Comparison of ENCODE assay signal across 10 mouse cellular contexts in the genomic region with DNA sequence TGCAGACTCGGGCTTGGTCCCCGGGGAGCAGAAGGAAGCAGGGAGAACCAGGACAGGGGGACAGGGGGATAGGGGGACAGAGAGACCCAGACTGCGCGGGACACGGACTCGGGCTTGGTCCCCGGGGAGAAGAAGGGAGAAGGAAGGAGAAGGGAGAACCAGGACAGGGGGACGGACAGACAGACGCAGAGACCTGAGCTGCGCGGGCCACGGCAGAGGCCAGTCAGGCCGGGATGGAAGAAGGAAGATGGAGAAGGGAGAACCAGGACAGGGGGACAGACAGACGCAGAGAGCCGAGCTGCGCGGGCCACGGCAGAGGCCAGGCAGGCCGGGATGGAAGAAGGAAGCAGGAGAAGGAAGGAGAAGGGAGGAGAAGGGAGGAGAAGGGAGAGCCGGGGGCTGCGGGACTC. TPM values are rescaled to one million over a fixed set of nuclear protein-coding genes. Genes with fewer than 3 reads are reported as not detected.
DNase-seq lines count a peak whose midpoint lies in the region; ATAC-seq and TF ChIP-seq lines count a peak whose summit lies in the region.
"Had no signal": no experiment of that assay in that cellular context is flagged by ENCODE, and none has a peak within 500 bp of the region (broad histone marks: within the 10 kb centered on the region; RNA-seq: fewer than 3 reads in every experiment).

No protein-coding gene starts in this region.

- peaks cover 27% of the 10 kb centered on the region for H3K36me3 ChIP-seq in hindbrain, embryonic 16.5 days (ENCODE audit: control insufficient read depth, insufficient read depth, low read length)
- H3K36me3 ChIP-seq in hindbrain, embryonic 14.5 days (replicated peaks; ENCODE audit: control insufficient read depth, insufficient read depth) = peaks cover 30% of the 10 kb centered on the region
- H3K36me3 ChIP-seq in limb, embryonic 12.5 days = peaks cover 53% of the 10 kb centered on the region

- peaks cover 43% of the 10 kb centered on the region for H3K9me3 ChIP-seq in hindbrain, embryonic 16.5 days (ENCODE audit: control insufficient read depth, low read length)
- H3K9me3 ChIP-seq in hindbrain, embryonic 14.5 days (ENCODE audit: control insufficient read depth, low read length) = peaks cover 47% of the 10 kb centered on the region
- H3K9me3 ChIP-seq in limb, embryonic 12.5 days = peaks cover 53% of the 10 kb centered on the region

- no peaks in the 10 kb centered on the region for H3K4me1 ChIP-seq in hindbrain, embryonic 16.5 days (ENCODE audit: control insufficient read depth, insufficient read depth, low read depth, low read length)
- no peaks in the 10 kb centered on the region for H3K4me1 ChIP-seq in hindbrain, embryonic 14.5 days (replicated peaks; ENCODE audit: control insufficient read depth, insufficient read depth, low read length)
- H3K4me1 ChIP-seq in bone marrow macrophage, adult 2 months (ENCODE audit: control insufficient read depth, insufficient read depth, low read length) = no peaks in the 10 kb centered on the region
- no peaks in the 10 kb centered on the region for H3K4me1 ChIP-seq in limb, embryonic 12.5 days (replicated peaks)

- 85% methylated on average over 2 of the region's 21 CpGs for WGBS in hindbrain, embryonic 16.5 days
- 93% methylated on average over 21 of the region's 21 CpGs for WGBS in hindbrain, embryonic 14.5 days
- 61% methylated on average over 5 of the region's 21 CpGs for WGBS in limb, embryonic 12.5 days

- no peak for DNase-seq in hindbrain, embryonic 14.5 days (ENCODE audit: low spot score)
- DNase-seq in ovary, adult 18-20 months (ENCODE audit: low spot score) = peak; percentile 22
- DNase-seq in ovary, postnatal 14 days (ENCODE audit: low spot score) = no peak
- no peak for DNase-seq in lung, postnatal 25 days (ENCODE audit: low spot score)
- no peak for DNase-seq in B cell, adult 2 months

- TF ChIP-seq CTCF in bone marrow macrophage, adult 2 months (IDR thresholded peaks at IDR 0.05; ENCODE audit: low read depth, low read length) = no peak

- ATAC-seq in hindbrain, embryonic 16.5 days = no peak
- ATAC-seq in hindbrain, embryonic 14.5 days (ENCODE audit: low FRiP score) = no peak
- no peak for ATAC-seq in limb, embryonic 12.5 days (ENCODE audit: insufficient number of reproducible peaks, insufficient read depth, low FRiP score, low TSS enrichment, low read depth)

- no peak overlapping the region for H3K4me2 ChIP-seq in hindbrain, embryonic 16.5 days (ENCODE audit: low read length)
- no peak overlapping the region for H3K4me2 ChIP-seq in hindbrain, embryonic 14.5 days (replicated peaks)
- H3K4me2 ChIP-seq in limb, embryonic 12.5 days = no peak overlapping the region

- H3K4me3 ChIP-seq in hindbrain, embryonic 16.5 days (ENCODE audit: low read length) = no peak overlapping the region
- H3K4me3 ChIP-seq in hindbrain, embryonic 14.5 days (replicated peaks; ENCODE audit: low read length) = no peak overlapping the region
- H3K4me3 ChIP-seq in bone marrow macrophage, adult 2 months (ENCODE audit: insufficient read depth, low read length) = peak overlapping the region; percentile 52; the same call in 1 of the 2 replicates
- no peak overlapping the region for H3K4me3 ChIP-seq in limb, embryonic 12.5 days (replicated peaks)
- H3K4me3 ChIP-seq: layer of hippocampus, adult 2 months had no signal

- no peak overlapping the region for H3K9ac ChIP-seq in hindbrain, embryonic 16.5 days (ENCODE audit: low read depth, low read length)
- no peak overlapping the region for H3K9ac ChIP-seq in hindbrain, embryonic 14.5 days
- H3K9ac ChIP-seq in limb, embryonic 12.5 days (replicated peaks) = no peak overlapping the region

- H3K27ac ChIP-seq in hindbrain, embryonic 16.5 days (ENCODE audit: low read depth, low read length) = peak overlapping the region; percentile 71; the same call in 1 of the 2 replicates
- no peak overlapping the region; the same call in 1 of the 2 replicates for H3K27ac ChIP-seq in hindbrain, embryonic 14.5 days
- H3K27ac ChIP-seq in bone marrow macrophage, adult 2 months (ENCODE audit: insufficient read depth, low read depth, low read length) = no peak overlapping the region
- peak overlapping the region; percentile 57 for H3K27ac ChIP-seq in limb, embryonic 12.5 days
- H3K27ac ChIP-seq: layer of hippocampus, adult 2 months had no signal

- no peak for TF ChIP-seq POLR2A in bone marrow macrophage, adult 2 months (IDR thresholded peaks at IDR 0.05; ENCODE audit: borderline replicate concordance, low read depth, low read length)

- H3K27me3 ChIP-seq in hindbrain, embryonic 16.5 days (replicated peaks; ENCODE audit: control insufficient read depth, insufficient read depth, low read length) = no peaks in the 10 kb centered on the region
- H3K27me3 ChIP-seq in hindbrain, embryonic 14.5 days (ENCODE audit: control insufficient read depth, insufficient read depth, low read length) = no peaks in the 10 kb centered on the region
- no peaks in the 10 kb centered on the region for H3K27me3 ChIP-seq in limb, embryonic 12.5 days

RNA-seq across cellular contexts. Expression of a gene that starts 10.8 kb away (rescaled TPM):
- polyA plus RNA-seq in hindbrain, embryonic 16.5 days (2015; fragmentation: Nextera tagmentation; extraction: Ambion mirVana) = not detected in 2 replicates
- polyA plus RNA-seq in hindbrain, embryonic 14.5 days (2014; fragmentation: Nextera tagmentation; extraction: Ambion mirVana) = not detected in 2 replicates
- not detected in 2 replicates for polyA plus RNA-seq in bone marrow macrophage, adult 2 months (2012; ENCODE audit: insufficient read depth, insufficient read length, missing spikeins)
- polyA plus RNA-seq in limb, embryonic 12.5 days (2016; fragmentation: Nextera tagmentation; extraction: Ambion mirVana) = not detected in 2 replicates
- polyA plus RNA-seq: heart, embryonic 14.5 days had no signal

RNA-seq across cellular contexts. Expression of a gene that starts 40.7 kb away (rescaled TPM):
- not detected in 2 replicates for polyA plus RNA-seq in hindbrain, embryonic 16.5 days (2015; fragmentation: Nextera tagmentation; extraction: Ambion mirVana)
- not detected in 2 replicates for polyA plus RNA-seq in hindbrain, embryonic 14.5 days (2014; fragmentation: Nextera tagmentation; extraction: Ambion mirVana)
- not detected in 2 replicates for polyA plus RNA-seq in bone marrow macrophage, adult 2 months (2012; ENCODE audit: insufficient read depth, insufficient read length, missing spikeins)
- not detected in 2 replicates for polyA plus RNA-seq in limb, embryonic 12.5 days (2016; fragmentation: Nextera tagmentation; extraction: Ambion mirVana)
- polyA plus RNA-seq: heart, embryonic 14.5 days had no signal

Comparison
In these comparisons a context has a peak if more than half of its experiments do, and no peak if none do; other contexts are left out.
1. H3K27ac ChIP-seq: peak in hindbrain, embryonic 16.5 days (single experiment) and limb, embryonic 12.5 days (single experiment); none in hindbrain, embryonic 14.5 days (single experiment) and bone marrow macrophage, adult 2 months (single experiment).